Mouse (Mus musculus): ENCODE results near the gene Atp6v1a. TPM values are rescaled to one million over a fixed set of nuclear protein-coding genes. Genes with fewer than 3 reads are reported as not detected.

Atp6v1a gene
- polyA plus RNA-seq, 1 experiment: 34.4 TPM

- no peak for TF ChIP-seq POLR2A (IDR thresholded peaks at IDR 0.05; ENCODE audit: borderline replicate concordance, extremely low read depth, low read depth, low read length)
- TF ChIP-seq CTCF (IDR thresholded peaks at IDR 0.05; ENCODE audit: insufficient read depth, low read length): no peak
- WGBS: 72% methylated on average over 2 of the region's 2 CpGs
- no peak for DNase-seq
- H3K4me3 ChIP-seq (replicated peaks; ENCODE audit: extremely low read depth, low read depth, low read length): no peak overlapping the region
- H3K4me1 ChIP-seq (ENCODE audit: control insufficient read depth, insufficient read depth, low read length): peaks cover 9% of the 10 kb centered on the region
Observed at GRCm38 (mm10) chr16:44123786-44124185, 15.7 kb downstream of the Atp6v1a start.

- DNase-seq: no peak
- no peak for TF ChIP-seq POLR2A (IDR thresholded peaks at IDR 0.05; ENCODE audit: borderline replicate concordance, extremely low read depth, low read depth, low read length)
- TF ChIP-seq CTCF (IDR thresholded peaks at IDR 0.05; ENCODE audit: insufficient read depth, low read length): no peak
- WGBS: 67% methylated on average over 7 of the region's 7 CpGs
- Histone ChIP-seq H3K4me3 (replicated peaks; ENCODE audit: extremely low read depth, low read depth, low read length) (no peak overlapping the region), H3K4me1 (ENCODE audit: control insufficient read depth, insufficient read depth, low read length) (peaks cover 12% of the 10 kb centered on the region)
Observed at GRCm38 (mm10) chr16:44122982-44123725, 16.4 kb downstream of the Atp6v1a start.

DNA sequence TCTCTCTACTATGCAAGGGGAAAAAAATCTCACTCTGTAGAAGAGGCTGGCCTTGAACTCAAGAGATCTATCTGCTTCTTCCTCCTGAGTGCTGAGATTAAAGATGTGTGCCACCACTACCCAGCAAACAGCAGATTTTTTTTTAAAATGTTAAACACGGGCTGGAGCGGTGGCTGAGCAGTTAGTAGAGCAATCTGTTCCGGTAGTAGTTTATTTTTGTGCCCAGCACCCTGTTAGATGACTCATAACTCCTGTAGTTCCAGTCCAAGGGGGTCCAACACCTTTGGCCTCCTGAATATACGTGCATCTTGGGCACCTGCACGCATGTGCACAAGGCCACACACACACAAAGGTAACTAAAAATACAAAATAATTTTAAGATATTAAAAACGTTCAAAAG is 16.9 kb downstream of the Atp6v1a start:
- Histone ChIP-seq H3K4me1 (ENCODE audit: control insufficient read depth, insufficient read depth, low read length) (peaks cover 12% of the 10 kb centered on the region), H3K4me3 (replicated peaks; ENCODE audit: extremely low read depth, low read depth, low read length) (no peak overlapping the region)
- WGBS: 58% methylated on average over 6 of the region's 6 CpGs
- TF ChIP-seq POLR2A (IDR thresholded peaks at IDR 0.05; ENCODE audit: borderline replicate concordance, extremely low read depth, low read depth, low read length) (no peak), CTCF (IDR thresholded peaks at IDR 0.05; ENCODE audit: insufficient read depth, low read length) (no peak)
- no peak for DNase-seq

DNA sequence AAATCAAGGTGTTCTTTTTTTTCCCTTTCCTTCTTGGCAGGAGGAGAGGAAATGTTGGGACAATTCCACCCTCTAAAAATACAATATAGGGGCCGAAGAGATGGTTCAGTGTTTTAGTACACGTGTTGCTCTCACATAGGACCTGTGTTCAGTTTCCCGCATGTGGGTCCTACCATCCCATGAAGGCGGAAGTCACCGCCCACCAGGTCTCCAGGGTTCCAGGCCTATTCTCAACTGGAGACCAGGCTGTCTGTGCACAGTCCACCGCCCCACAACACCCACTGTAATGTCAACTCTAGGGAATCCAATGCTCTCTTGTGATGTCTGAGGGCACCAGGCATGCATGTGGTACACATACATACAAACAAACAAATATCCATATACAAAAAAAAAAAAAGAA is 17.4 kb downstream of the Atp6v1a start:
- WGBS: 80% methylated on average over 6 of the region's 6 CpGs
- TF ChIP-seq CTCF (IDR thresholded peaks at IDR 0.05; ENCODE audit: insufficient read depth, low read length): no peak
- no peak for TF ChIP-seq POLR2A (IDR thresholded peaks at IDR 0.05; ENCODE audit: borderline replicate concordance, extremely low read depth, low read depth, low read length)

DNA sequence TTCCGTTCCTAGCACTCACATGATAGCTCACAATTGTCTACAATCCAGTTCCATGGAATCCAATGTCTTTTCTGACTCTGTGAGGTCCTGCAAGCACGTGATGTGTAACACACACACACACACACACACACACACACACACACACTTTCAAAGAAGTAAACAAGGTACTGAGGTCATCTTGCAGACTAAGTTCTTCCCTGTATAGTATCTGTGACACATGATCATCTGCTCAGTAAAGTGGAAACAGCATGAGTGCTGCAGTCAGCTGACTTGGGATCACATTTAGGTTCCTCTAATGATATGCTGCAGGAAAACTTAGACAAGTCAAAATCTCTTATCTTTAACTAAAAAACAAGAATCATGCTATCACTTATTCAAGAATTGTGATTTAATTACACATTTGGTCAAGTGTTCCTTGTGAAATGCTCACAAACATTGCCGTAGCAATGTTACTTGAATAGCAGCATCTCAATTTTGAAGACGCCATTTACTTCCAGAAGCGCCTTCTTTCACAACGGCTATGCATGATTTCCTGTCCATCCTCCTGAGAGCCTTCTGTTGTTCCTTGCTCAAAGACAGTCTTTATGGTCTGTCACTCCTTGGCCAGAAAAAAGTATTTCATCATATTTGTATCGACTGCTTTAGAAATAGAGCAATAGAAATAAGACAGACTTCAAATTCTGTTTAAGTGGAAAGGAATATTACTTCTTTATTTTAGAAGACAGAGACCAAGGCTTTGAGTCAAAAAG is 19.6 kb downstream of the Atp6v1a start:
- Histone ChIP-seq H3K4me3 (replicated peaks; ENCODE audit: extremely low read depth, low read depth, low read length) (no peak overlapping the region), H3K4me1 (ENCODE audit: control insufficient read depth, insufficient read depth, low read length) (peaks cover 12% of the 10 kb centered on the region)
- WGBS: 70% methylated on average over 7 of the region's 7 CpGs
- no peak for TF ChIP-seq CTCF (IDR thresholded peaks at IDR 0.05; ENCODE audit: insufficient read depth, low read length)
- no peak for TF ChIP-seq POLR2A (IDR thresholded peaks at IDR 0.05; ENCODE audit: borderline replicate concordance, extremely low read depth, low read depth, low read length)
- DNase-seq: no peak

More for the DNA sequence above, 17.4 kb downstream of the Atp6v1a start:
- no peak for DNase-seq
- Histone ChIP-seq H3K4me1 (ENCODE audit: control insufficient read depth, insufficient read depth, low read length) (peaks cover 12% of the 10 kb centered on the region), H3K4me3 (replicated peaks; ENCODE audit: extremely low read depth, low read depth, low read length) (no peak overlapping the region)

DNA sequence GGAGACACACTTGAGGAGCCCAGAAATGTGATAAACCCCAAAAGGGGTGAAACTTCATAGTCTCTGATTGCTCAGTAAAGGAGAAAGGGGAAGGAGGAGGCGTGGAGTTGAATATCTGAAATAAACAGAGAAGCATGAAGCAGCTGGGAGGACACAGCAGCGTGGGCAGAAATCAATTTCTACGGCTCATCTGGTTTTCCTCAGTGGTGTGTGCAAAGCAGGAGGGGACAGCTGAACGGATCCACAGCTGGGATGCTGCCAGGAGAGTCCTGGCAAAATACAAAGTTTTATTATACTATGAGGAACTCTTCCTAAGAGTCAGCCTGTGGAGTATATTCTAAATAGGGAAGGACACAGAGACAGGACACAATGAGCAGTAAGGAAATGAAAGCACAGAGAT is 30.5 kb downstream of the Atp6v1a start:
- TF ChIP-seq POLR2A (IDR thresholded peaks at IDR 0.05; ENCODE audit: borderline replicate concordance, extremely low read depth, low read depth, low read length): no peak
- TF ChIP-seq CTCF (IDR thresholded peaks at IDR 0.05; ENCODE audit: insufficient read depth, low read length): no peak
- DNase-seq: no peak
- 73% methylated on average over 4 of the region's 4 CpGs for WGBS
- Histone ChIP-seq H3K4me3 (replicated peaks; ENCODE audit: extremely low read depth, low read depth, low read length) (no peak overlapping the region), H3K4me1 (ENCODE audit: control insufficient read depth, insufficient read depth, low read length) (no peaks in the 10 kb centered on the region)

DNA sequence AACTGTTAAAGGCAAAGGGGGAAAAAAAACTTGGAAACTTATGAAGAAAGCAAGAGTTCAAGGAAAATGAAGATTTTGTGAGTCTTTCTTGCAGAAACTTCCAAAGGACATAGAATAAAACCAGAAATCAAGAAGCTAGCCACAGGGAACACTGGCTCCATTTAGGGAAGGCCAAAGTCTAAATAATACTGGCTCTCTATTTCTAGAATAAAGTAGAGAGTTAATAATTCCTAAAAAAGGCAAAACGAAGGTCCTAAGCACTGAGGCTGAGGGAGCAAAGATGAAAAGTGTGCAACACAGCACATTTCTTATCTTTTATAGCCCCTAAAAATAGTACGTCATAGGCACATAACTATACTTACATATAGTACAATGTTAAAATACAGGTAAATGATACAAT is 34.3 kb downstream of the Atp6v1a start:
- H3K4me1 ChIP-seq (ENCODE audit: control insufficient read depth, insufficient read depth, low read length): no peaks in the 10 kb centered on the region
- no peak for DNase-seq
- H3K4me3 ChIP-seq (replicated peaks; ENCODE audit: extremely low read depth, low read depth, low read length): no peak overlapping the region
- TF ChIP-seq CTCF (IDR thresholded peaks at IDR 0.05; ENCODE audit: insufficient read depth, low read length) (no peak), POLR2A (IDR thresholded peaks at IDR 0.05; ENCODE audit: borderline replicate concordance, extremely low read depth, low read depth, low read length) (no peak)
- WGBS: 90% methylated on average over 2 of the region's 2 CpGs

DNA sequence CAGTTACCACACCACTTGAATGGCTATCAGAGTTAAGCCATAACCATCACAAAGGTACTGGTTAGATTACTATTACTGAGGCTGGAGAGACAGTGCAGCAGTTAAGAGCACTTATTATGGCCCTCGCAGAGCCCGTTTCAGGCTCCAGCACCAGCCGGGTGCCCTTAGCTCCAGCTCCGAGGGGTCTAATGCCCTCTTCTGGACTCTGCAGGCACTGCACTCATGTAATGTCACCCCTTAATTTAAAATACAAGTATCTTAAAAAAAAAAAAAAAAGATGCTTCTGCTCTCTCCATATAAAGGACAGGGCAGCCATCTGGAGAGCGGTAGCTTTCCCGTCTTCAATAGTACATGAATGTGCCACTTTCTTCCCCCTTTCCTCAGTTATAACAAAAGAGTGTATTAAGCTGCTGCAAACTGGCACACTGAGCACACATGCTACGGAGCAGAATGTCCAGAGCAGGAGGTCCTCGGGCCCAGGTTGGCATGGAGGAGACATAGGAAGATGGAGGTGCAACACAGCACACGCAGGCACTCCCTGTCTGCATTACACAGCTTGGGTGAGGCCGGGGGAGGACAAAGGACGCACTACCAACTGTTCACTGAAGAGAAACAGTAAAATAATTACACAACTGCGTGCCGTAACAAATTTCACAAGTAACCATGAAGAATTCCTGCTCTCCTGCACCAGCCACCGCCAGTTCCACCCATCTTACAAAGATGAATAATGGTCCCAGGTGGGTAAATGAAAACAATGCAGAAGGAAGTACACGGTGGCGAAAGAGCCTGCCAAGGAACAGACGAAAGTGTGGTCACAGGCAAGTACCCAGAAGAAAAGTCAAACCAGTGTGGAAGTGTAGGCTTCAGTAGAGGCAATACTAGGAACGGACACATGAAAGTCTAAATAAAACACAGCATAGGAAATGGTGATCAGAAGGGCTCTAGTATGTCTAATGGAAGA is 35.4 kb downstream of the Atp6v1a start:
- TF ChIP-seq CTCF (IDR thresholded peaks at IDR 0.05; ENCODE audit: insufficient read depth, low read length) (no peak), POLR2A (IDR thresholded peaks at IDR 0.05; ENCODE audit: borderline replicate concordance, extremely low read depth, low read depth, low read length) (no peak)
- no peak for DNase-seq
- no peak overlapping the region for H3K4me3 ChIP-seq (replicated peaks; ENCODE audit: extremely low read depth, low read depth, low read length)
- 86% methylated on average over 18 of the region's 18 CpGs for WGBS
- no peaks in the 10 kb centered on the region for H3K4me1 ChIP-seq (ENCODE audit: control insufficient read depth, insufficient read depth, low read length)

DNA sequence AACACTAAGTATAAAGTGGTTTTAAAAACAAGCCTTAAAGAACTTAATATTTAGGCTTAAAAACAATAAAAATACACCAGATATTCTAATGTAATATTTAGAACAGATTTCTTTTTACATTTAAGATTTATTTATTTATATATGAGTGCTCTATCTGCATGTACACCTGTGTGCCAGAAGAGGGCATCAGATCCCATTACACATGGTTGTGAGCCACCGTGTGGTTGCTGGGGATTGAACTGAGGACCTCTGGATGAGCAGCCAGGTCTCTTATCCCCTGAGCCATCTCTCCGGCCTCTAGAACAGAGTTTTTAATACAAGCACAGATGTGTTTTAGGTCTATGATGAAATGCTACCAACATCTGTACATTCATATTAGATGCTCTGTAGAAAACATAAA is 36.6 kb downstream of the Atp6v1a start:
- no peak overlapping the region for H3K4me3 ChIP-seq (replicated peaks; ENCODE audit: extremely low read depth, low read depth, low read length)
- no peaks in the 10 kb centered on the region for H3K4me1 ChIP-seq (ENCODE audit: control insufficient read depth, insufficient read depth, low read length)
- 94% methylated on average over 2 of the region's 2 CpGs for WGBS
- TF ChIP-seq POLR2A (IDR thresholded peaks at IDR 0.05; ENCODE audit: borderline replicate concordance, extremely low read depth, low read depth, low read length) (no peak), CTCF (IDR thresholded peaks at IDR 0.05; ENCODE audit: insufficient read depth, low read length) (no peak)
- DNase-seq: no peak

All from lung, adult 2 months (tissue).